Comparison of ENCODE assay signal across 8 mouse cellular contexts in the genomic region with DNA sequence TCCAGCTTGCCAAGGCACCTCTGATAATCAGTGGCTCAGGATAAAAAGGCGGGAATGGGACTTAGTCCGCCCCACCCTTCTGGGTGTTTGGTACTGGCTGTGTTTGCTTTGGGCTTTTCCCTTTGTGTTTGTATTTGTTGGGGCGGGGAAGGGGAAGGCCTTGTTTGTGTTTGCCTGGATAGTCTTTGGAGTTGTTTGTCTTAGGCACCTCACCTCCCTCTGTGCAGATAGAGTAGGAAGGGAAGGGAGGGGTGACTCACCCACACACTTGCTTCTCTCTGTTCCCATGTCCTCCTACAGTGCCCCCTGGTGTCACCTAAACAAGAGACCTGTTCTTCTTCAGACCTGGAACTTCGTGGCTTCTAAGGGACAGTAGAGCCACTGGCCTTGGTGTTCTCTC. TPM values are rescaled to one million over a fixed set of nuclear protein-coding genes. Genes with fewer than 3 reads are reported as not detected.
DNase-seq lines count a peak whose midpoint lies in the region; ATAC-seq and TF ChIP-seq lines count a peak whose summit lies in the region.

No protein-coding gene starts in this region.

- WGBS in liver, adult 2 months = 16% methylated on average over 4 of the region's 4 CpGs
- 46% methylated on average over 4 of the region's 4 CpGs for WGBS in stomach, embryonic 14.5 days
- 26% methylated on average over 4 of the region's 4 CpGs for WGBS in forebrain, embryonic 11.5 days

- H3K9ac ChIP-seq in liver, adult 2 months (ENCODE audit: low read depth, low read length) = no peak overlapping the region
- no peak overlapping the region for H3K9ac ChIP-seq in stomach, embryonic 14.5 days (replicated peaks; ENCODE audit: low read depth, low read length)
- H3K9ac ChIP-seq in forebrain, embryonic 11.5 days (ENCODE audit: low read length) = no peak overlapping the region

- peak; percentile 50 for TF ChIP-seq CTCF in liver, adult 2 months (IDR thresholded peaks at IDR 0.05; ENCODE audit: low read depth, low read length)

- ATAC-seq in stomach, embryonic 14.5 days (ENCODE audit: insufficient number of reproducible peaks, insufficient read depth, low FRiP score, low read depth) = peak; percentile 80
- no peak for ATAC-seq in forebrain, embryonic 11.5 days (replicated peaks; ENCODE audit: low FRiP score)

- H3K27ac ChIP-seq in liver, adult 2 months (replicated peaks; ENCODE audit: insufficient read depth, low read depth, low read length) = no peak overlapping the region
- peak overlapping the region; percentile 80 for H3K27ac ChIP-seq in stomach, embryonic 14.5 days (ENCODE audit: low read length)
- H3K27ac ChIP-seq in forebrain, embryonic 11.5 days (ENCODE audit: low read depth, low read length) = no peak overlapping the region

- H3K79me2 ChIP-seq in liver, adult 2 months (ENCODE audit: control insufficient read depth, insufficient read depth, low read length) = no peaks in the 10 kb centered on the region

- no peaks in the 10 kb centered on the region; the same call in 1 of the 2 replicates for H3K4me1 ChIP-seq in liver, adult 2 months (ENCODE audit: control insufficient read depth, insufficient read depth, low read length)
- peaks cover 13% of the 10 kb centered on the region for H3K4me1 ChIP-seq in stomach, embryonic 14.5 days (ENCODE audit: control insufficient read depth, insufficient read depth, low read length)
- peaks cover 14% of the 10 kb centered on the region; the same call in 1 of the 2 replicates for H3K4me1 ChIP-seq in forebrain, embryonic 11.5 days (replicated peaks; ENCODE audit: control insufficient read depth, insufficient read depth, low read length)

- DNase-seq in adrenal gland, adult (ENCODE audit: inconsistent age in 2 of 2, low spot score in 1 of 2) = peak; percentile 27 to 65
- DNase-seq in adrenal gland, adult 8-10 months = no peak
- DNase-seq in urinary bladder, postnatal 14 days (ENCODE audit: low spot score) = peak; percentile 31
- DNase-seq in urinary bladder, postnatal 10 days (ENCODE audit: low spot score) = no peak
- peak; percentile 72 for DNase-seq in liver, adult 2 months (ENCODE audit: extremely low read depth, low read depth, low spot score)
- DNase-seq in right cerebral cortex, adult 18-20 months = no peak
- no peak for DNase-seq in forebrain, embryonic 11.5 days (ENCODE audit: low spot score)

- no peaks in the 10 kb centered on the region for H3K36me3 ChIP-seq in liver, adult 2 months (ENCODE audit: control insufficient read depth, insufficient read depth, low read length)
- H3K36me3 ChIP-seq in stomach, embryonic 14.5 days (ENCODE audit: control insufficient read depth, insufficient read depth, low read length) = no peaks in the 10 kb centered on the region
- H3K36me3 ChIP-seq in forebrain, embryonic 11.5 days (ENCODE audit: control insufficient read depth, insufficient read depth, low read length) = no peaks in the 10 kb centered on the region

- H3K4me3 ChIP-seq in liver, adult 2 months (ENCODE audit: insufficient read depth, low read depth, low read length) = no peak overlapping the region
- H3K4me3 ChIP-seq in stomach, embryonic 14.5 days (ENCODE audit: low read depth, low read length) = no peak overlapping the region
- no peak overlapping the region for H3K4me3 ChIP-seq in forebrain, embryonic 11.5 days (ENCODE audit: low read depth, low read length)

- H3K27me3 ChIP-seq in liver, adult 2 months (ENCODE audit: control insufficient read depth, insufficient read depth, low read length) = no peaks in the 10 kb centered on the region
- no peaks in the 10 kb centered on the region for H3K27me3 ChIP-seq in stomach, embryonic 14.5 days (ENCODE audit: control insufficient read depth, insufficient read depth, low read length)
- H3K27me3 ChIP-seq in forebrain, embryonic 11.5 days (ENCODE audit: control insufficient read depth, insufficient read depth, low read length) = peaks cover 4% of the 10 kb centered on the region; the same call in 1 of the 2 replicates

- TF ChIP-seq POLR2A in liver, adult 2 months (IDR thresholded peaks at IDR 0.05; ENCODE audit: extremely low read depth, insufficient read depth, low read length) = no peak

- H3K9me3 ChIP-seq in stomach, embryonic 14.5 days (ENCODE audit: control insufficient read depth, low read depth, low read length) = no peaks in the 10 kb centered on the region
- no peaks in the 10 kb centered on the region for H3K9me3 ChIP-seq in forebrain, embryonic 11.5 days (ENCODE audit: control insufficient read depth, low read length)

- no peak overlapping the region for H3K4me2 ChIP-seq in stomach, embryonic 14.5 days (replicated peaks; ENCODE audit: low read depth, low read length)
- no peak overlapping the region for H3K4me2 ChIP-seq in forebrain, embryonic 11.5 days (ENCODE audit: low read depth, low read length, severe bottlenecking)

RNA-seq across cellular contexts. Expression of gene Hs3st3b1, which starts 35.1 kb away (rescaled TPM):
- 1 to 10 TPM; 1.5 to 2.8 (median 2.2) TPM for total RNA-seq in adrenal gland, adult 8-10 months (2022)
- total RNA-seq in liver, adult 2 months (2014; rRNA removed) = 38.5 and 45.6 TPM in 2 replicates
- polyA plus RNA-seq in liver, adult 2 months (2012; rRNA removed) = 57.5 and 57.7 TPM in 2 replicates
- 11.1 and 11.4 TPM in 2 replicates for polyA plus RNA-seq in stomach, embryonic 14.5 days (2014; fragmentation: Nextera tagmentation; extraction: Ambion mirVana)
- 6.4 and 7.0 TPM in 2 replicates for polyA plus RNA-seq in forebrain, embryonic 11.5 days (2014; fragmentation: Nextera tagmentation; extraction: Ambion mirVana)

Comparison
In these comparisons a context has a peak if more than half of its experiments do, and no peak if none do; other contexts are left out.
1. DNase-seq: peak in adrenal gland, adult (2 of 2), urinary bladder, postnatal 14 days (single experiment) and liver, adult 2 months (single experiment); none in adrenal gland, adult 8-10 months (single experiment), urinary bladder, postnatal 10 days (single experiment), right cerebral cortex, adult 18-20 months (single experiment) and forebrain, embryonic 11.5 days (single experiment).